Comparison of ENCODE assay signal across 9 mouse cellular contexts in genomic region chr14:97559559-97559958, GRCm38 (mm10).
DNase-seq lines count a peak whose midpoint lies in the region; ATAC-seq and TF ChIP-seq lines count a peak whose summit lies in the region.
"Had no signal": no experiment of that assay in that cellular context is flagged by ENCODE, and none has a peak within 500 bp of the region (broad histone marks: within the 10 kb centered on the region; RNA-seq: fewer than 3 reads in every experiment).

No protein-coding gene starts in this region.

- H3K27ac ChIP-seq in heart, embryonic 10.5 days, result no peak overlapping the region
- no peak overlapping the region for H3K27ac ChIP-seq in MEL (ENCODE audit: control insufficient read depth, low read depth, low read length)
- H3K27ac ChIP-seq in forebrain, postnatal 0 days (ENCODE audit: low read depth, low read length), result no peak overlapping the region

- H3K4me2 ChIP-seq in forebrain, postnatal 0 days (ENCODE audit: low read depth), result no peak overlapping the region

- H3K9me3 ChIP-seq in heart, embryonic 10.5 days, result no peaks in the 10 kb centered on the region
- no peaks in the 10 kb centered on the region for H3K9me3 ChIP-seq in MEL (replicated peaks; ENCODE audit: insufficient read depth, low read length)
- no peaks in the 10 kb centered on the region for H3K9me3 ChIP-seq in forebrain, postnatal 0 days (ENCODE audit: low read length)

- no peak overlapping the region for H3K4me3 ChIP-seq in heart, embryonic 10.5 days
- H3K4me3 ChIP-seq in MEL (ENCODE audit: control insufficient read depth in 1 of 2, insufficient read depth in 1 of 2, low read depth in 2 of 2, low read length in 2 of 2), result no peak overlapping the region
- H3K4me3 ChIP-seq in forebrain, postnatal 0 days (ENCODE audit: low read depth, low read length), result no peak overlapping the region

- no peaks in the 10 kb centered on the region for H3K79me2 ChIP-seq in MEL (ENCODE audit: control insufficient read depth, insufficient read depth, low read length, poor library complexity)

- 7% methylated on average over 1 of the region's 1 CpGs for WGBS in heart, embryonic 10.5 days
- 2% methylated on average over 1 of the region's 1 CpGs for WGBS in forebrain, postnatal 0 days

- H3K27me3 ChIP-seq in heart, embryonic 10.5 days (ENCODE audit: insufficient read depth, poor library complexity, severe bottlenecking), result no peaks in the 10 kb centered on the region
- no peaks in the 10 kb centered on the region for H3K27me3 ChIP-seq in MEL (ENCODE audit: control insufficient read depth in 1 of 2, insufficient read depth in 2 of 2, low read length in 2 of 2)
- no peaks in the 10 kb centered on the region for H3K27me3 ChIP-seq in forebrain, postnatal 0 days (ENCODE audit: insufficient read depth, low read length)

- no peak for ATAC-seq in forebrain, postnatal 0 days

- TF ChIP-seq RAD21 in MEL (IDR thresholded peaks at IDR 0.05; ENCODE audit: low read depth, low read length), result peak; percentile 78

- H3K36me3 ChIP-seq in heart, embryonic 10.5 days, result no peaks in the 10 kb centered on the region
- peaks cover 0 to 12% of the 10 kb centered on the region in 2 experiments; a peak in 2 of 4 replicates for H3K36me3 ChIP-seq in MEL (ENCODE audit: control insufficient read depth in 1 of 2, insufficient read depth in 2 of 2, low read length in 2 of 2)
- H3K36me3 ChIP-seq in forebrain, postnatal 0 days (ENCODE audit: insufficient read depth), result no peaks in the 10 kb centered on the region

- no peak overlapping the region for H3K9ac ChIP-seq in MEL (ENCODE audit: control insufficient read depth, low read depth, low read length, poor library complexity, severe bottlenecking)
- H3K9ac ChIP-seq in forebrain, postnatal 0 days, result no peak overlapping the region

- peak in 2 of 3 experiments; percentile 41 to 68; a peak in 4 of 6 replicates for TF ChIP-seq CTCF in MEL (IDR thresholded peaks at IDR 0.05 in 2 of 3, conservative IDR thresholded peaks at IDR 0.05 in 1 of 3; ENCODE audit: control insufficient read depth in 1 of 3, insufficient read depth in 1 of 3, low read depth in 2 of 3, low read length in 3 of 3, poor library complexity in 1 of 3, severe bottlenecking in 1 of 3)
- 0 out of 2 replicates have a peak, but pooled peaks have one; percentile 26 for TF ChIP-seq CTCF in forebrain, postnatal 0 days (IDR thresholded peaks at IDR 0.05; ENCODE audit: low read depth)

- no peaks in the 10 kb centered on the region for H3K4me1 ChIP-seq in heart, embryonic 10.5 days
- peaks cover 3 to 4% of the 10 kb centered on the region in 2 experiments; a peak in 2 of 4 replicates for H3K4me1 ChIP-seq in MEL (ENCODE audit: control insufficient read depth in 1 of 2, insufficient read depth in 2 of 2, low read length in 2 of 2)
- peaks cover 4% of the 10 kb centered on the region; the same call in 1 of the 2 replicates for H3K4me1 ChIP-seq in forebrain, postnatal 0 days (ENCODE audit: insufficient read depth)

- TF ChIP-seq POLR2A in MEL (IDR thresholded peaks at IDR 0.05; ENCODE audit: control insufficient read depth in 1 of 2, insufficient read depth in 1 of 2, low read depth in 1 of 2, low read length in 2 of 2, poor library complexity in 1 of 2), result no peak

- TF ChIP-seq EP300 in MEL (IDR thresholded peaks at IDR 0.05; ENCODE audit: low read depth in 1 of 2, low read length in 2 of 2), result no peak

- DNase-seq in heart, adult 18-20 months, result peak; percentile 21 to 70
- DNase-seq in heart, embryonic 10.5 days (ENCODE audit: low spot score), result no peak
- peak; percentile 76 for DNase-seq in MEL (ENCODE audit: low read depth, low spot score)
- peak; percentile 1 for DNase-seq in forebrain, postnatal 0 days
- DNase-seq in lung, postnatal 25 days (ENCODE audit: low spot score), result peak; percentile 31
- no peak for DNase-seq in urinary bladder, postnatal 4 days (ENCODE audit: low spot score in 2 of 2)
- DNase-seq in thymus, adult 18-20 months, result no peak
- DNase-seq in left cerebral cortex, adult 11 months (ENCODE audit: low spot score), result no peak
- DNase-seq: cerebellum, adult 9-11 months had no signal

TF ChIP-seq in MEL, 35 proteins besides CTCF, POLR2A, EP300 and RAD21:
- TF ChIP-seq ETS1 (IDR thresholded peaks at IDR 0.05; ENCODE audit: low read depth, low read length) (no peak), CHD1 (IDR thresholded peaks at IDR 0.05; ENCODE audit: low read depth, low read length) (no peak), USF1 (IDR thresholded peaks at IDR 0.05; ENCODE audit: low read depth, low read length) (no peak), POLR2AphosphoS5 (IDR thresholded peaks at IDR 0.05; ENCODE audit: borderline replicate concordance, low read depth, low read length) (no peak), GABPA (IDR thresholded peaks at IDR 0.05; ENCODE audit: low read depth, low read length) (no peak), GATA1 (IDR thresholded peaks at IDR 0.05; ENCODE audit: low read depth, low read length) (no peak), NRF1 (IDR thresholded peaks at IDR 0.05; ENCODE audit: insufficient read depth, low read depth, low read length, poor library complexity, severe bottlenecking) (no peak), MXI1 (IDR thresholded peaks at IDR 0.05; ENCODE audit: low read depth, low read length) (no peak), POLR2AphosphoS2 (IDR thresholded peaks at IDR 0.05; ENCODE audit: low read length) (no peak), TBP (IDR thresholded peaks at IDR 0.05; ENCODE audit: low read depth, low read length) (no peak), ELF1 (IDR thresholded peaks at IDR 0.05; ENCODE audit: low read depth, low read length) (peak; percentile 40; the same call in 1 of the 2 replicates), ZC3H11A (IDR thresholded peaks at IDR 0.05; ENCODE audit: low read depth, low read length) (peak; percentile 68), SMC3 (IDR thresholded peaks at IDR 0.05; ENCODE audit: low read depth, low read length) (peak; percentile 83), ZNF384 (IDR thresholded peaks at IDR 0.05; ENCODE audit: low read depth, low read length) (no peak), JUND (IDR thresholded peaks at IDR 0.05; ENCODE audit: low read depth, low read length) (no peak)

Comparison
In these comparisons a context has a peak if more than half of its experiments do, and no peak if none do; other contexts are left out.
1. DNase-seq: peak in heart, adult 18-20 months (2 of 2), MEL (single experiment), forebrain, postnatal 0 days (single experiment) and lung, postnatal 25 days (single experiment); none in heart, embryonic 10.5 days (single experiment), urinary bladder, postnatal 4 days (0 of 2), thymus, adult 18-20 months (0 of 2) and left cerebral cortex, adult 11 months (single experiment).